Mouse (Mus musculus) sigmoid colon, adult 10 weeks (tissue): Measurements from ENCODE around the gene Tenm3. TPM values are rescaled to one million over a fixed set of nuclear protein-coding genes. Genes with fewer than 3 reads are reported as not detected.

Experiments
- polyA plus RNA-seq: library from polyadenylated mRNA; stranded (reverse); fragments of 350-450 nt; fragmentation: Illumina TruSeq; extraction: RNeasy Lipid Tissue Mini Kit (QIAGEN cat#74804); gene quantifications from one replicate; pipeline ENCODE4 v1.2.3, GENCODE M21; 2014; ENCODE audit warnings: low read depth, low replicate concordance

Gene Tenm3
- 2.0 TPM for polyA plus RNA-seq

GRCm38 (mm10) chr8:48843931-48844285 lies at the start of gene Tenm3:
Gene Tenm3 (minus strand): TSS chr8:48843951.

